Mouse (Mus musculus) lung, adult 2 months (tissue): ENCODE measurements around the gene Prss35.

Experiments used
- CTCF ChIP-seq: fragments of 200-500 bp; IDR thresholded peaks from 2 replicates; pipeline ENCODE4 v1.5.1; 2011; ENCODE audit warnings: mild to moderate bottlenecking, low read length, control low read depth; ENCODE audit not compliant: insufficient read depth
- POLR2A ChIP-seq: fragments of 200-500 bp; IDR thresholded peaks from 2 replicates; pipeline ENCODE4 v1.6.1; 2011; ENCODE audit warnings: low read depth, mild to moderate bottlenecking, control low read depth, low read length, borderline replicate concordance; ENCODE audit errors: extremely low read depth

- TF ChIP-seq CTCF (no peak), POLR2A (no peak)
Measured at GRCm38 (mm10) chr9:86729811-86730210, 13.6 kb upstream of the Prss35 start.
